Mouse (Mus musculus): ENCODE measurements around the gene Fam19a3. TPM values are rescaled to one million over a fixed set of nuclear protein-coding genes. Genes with fewer than 3 reads are reported as not detected.
"Not testable (repeated sequence)": the region's sequence is repeated elsewhere in the genome, so short reads cannot be mapped to it uniquely, and the experiment has no call there.

The Fam19a3 gene
- polyA plus RNA-seq, 1 experiment from 2014 or later = 1.8 TPM

- H3K4me2 ChIP-seq (ENCODE audit: low read depth, low read length); H3K27ac ChIP-seq (ENCODE audit: low read length); H3K36me3 ChIP-seq (ENCODE audit: control insufficient read depth, insufficient read depth); H3K4me3 ChIP-seq (ENCODE audit: low read length); H3K9ac ChIP-seq (ENCODE audit: low read length); H3K9me3 ChIP-seq (replicated peaks; ENCODE audit: control insufficient read depth, low read length); H3K27me3 ChIP-seq (ENCODE audit: control insufficient read depth, insufficient read depth, low read length); ATAC-seq (replicated peaks; ENCODE audit: extremely low read depth, insufficient read depth, low FRiP score): not testable (repeated sequence)
- peaks cover 17% of the 10 kb centered on the region for H3K4me1 ChIP-seq (ENCODE audit: control insufficient read depth, insufficient read depth, low read length)
- WGBS = 94% methylated on average over 7 of the region's 7 CpGs
Measured at GRCm38 (mm10) chr3:104813227-104813626, 31.6 kb upstream of the Fam19a3 start.

- Histone ChIP-seq H3K4me2 (ENCODE audit: low read depth, low read length) (no peak overlapping the region), H3K9me3 (replicated peaks; ENCODE audit: control insufficient read depth, low read length) (no peaks in the 10 kb centered on the region), H3K4me1 (ENCODE audit: control insufficient read depth, insufficient read depth, low read length) (peaks cover 17% of the 10 kb centered on the region), H3K27me3 (ENCODE audit: control insufficient read depth, insufficient read depth, low read length) (no peaks in the 10 kb centered on the region), H3K4me3 (ENCODE audit: low read length) (no peak overlapping the region), H3K9ac (ENCODE audit: low read length) (no peak overlapping the region), H3K36me3 (ENCODE audit: control insufficient read depth, insufficient read depth) (no peaks in the 10 kb centered on the region), H3K27ac (ENCODE audit: low read length) (no peak overlapping the region)
- 84% methylated on average over 4 of the region's 4 CpGs for WGBS
- no peak for ATAC-seq (replicated peaks; ENCODE audit: extremely low read depth, insufficient read depth, low FRiP score)
Measured at GRCm38 (mm10) chr3:104812254-104812653, 30.6 kb upstream of the Fam19a3 start.

GRCm38 (mm10) chr3:104811752-104812151, 30.1 kb upstream of the Fam19a3 start:
- WGBS = 28% methylated on average over 3 of the region's 3 CpGs
- H3K27ac ChIP-seq (ENCODE audit: low read length) = no peak overlapping the region

GRCm38 (mm10) chr3:104805539-104805938, 23.9 kb upstream of the Fam19a3 start:
- H3K4me1 ChIP-seq (ENCODE audit: control insufficient read depth, insufficient read depth, low read length) = peaks cover 9% of the 10 kb centered on the region
- no peak overlapping the region for H3K27ac ChIP-seq (ENCODE audit: low read length)
- ATAC-seq (replicated peaks; ENCODE audit: extremely low read depth, insufficient read depth, low FRiP score) = peak; percentile 52; the same call in 1 of the 2 replicates
- H3K9ac ChIP-seq (ENCODE audit: low read length) = no peak overlapping the region
- no peak overlapping the region for H3K4me2 ChIP-seq (ENCODE audit: low read depth, low read length)
- no peak overlapping the region for H3K4me3 ChIP-seq (ENCODE audit: low read length)
- peaks cover 23% of the 10 kb centered on the region for H3K36me3 ChIP-seq (ENCODE audit: control insufficient read depth, insufficient read depth)
- H3K9me3 ChIP-seq (replicated peaks; ENCODE audit: control insufficient read depth, low read length) = no peaks in the 10 kb centered on the region
- no peaks in the 10 kb centered on the region for H3K27me3 ChIP-seq (ENCODE audit: control insufficient read depth, insufficient read depth, low read length)
- WGBS = 35% methylated on average over 9 of the region's 9 CpGs

More at GRCm38 (mm10) chr3:104811752-104812151, 30.1 kb upstream of the Fam19a3 start:
- H3K4me3 ChIP-seq (ENCODE audit: low read length) = no peak overlapping the region
- no peak for ATAC-seq (replicated peaks; ENCODE audit: extremely low read depth, insufficient read depth, low FRiP score)
- H3K9me3 ChIP-seq (replicated peaks; ENCODE audit: control insufficient read depth, low read length) = no peaks in the 10 kb centered on the region
- no peaks in the 10 kb centered on the region for H3K36me3 ChIP-seq (ENCODE audit: control insufficient read depth, insufficient read depth)
- H3K4me1 ChIP-seq (ENCODE audit: control insufficient read depth, insufficient read depth, low read length) = peaks cover 13% of the 10 kb centered on the region
- no peaks in the 10 kb centered on the region for H3K27me3 ChIP-seq (ENCODE audit: control insufficient read depth, insufficient read depth, low read length)
- no peak overlapping the region for H3K4me2 ChIP-seq (ENCODE audit: low read depth, low read length)
- H3K9ac ChIP-seq (ENCODE audit: low read length) = no peak overlapping the region

GRCm38 (mm10) chr3:104804312-104804711, 22.7 kb upstream of the Fam19a3 start:
- no peak overlapping the region for H3K4me3 ChIP-seq (ENCODE audit: low read length)
- ATAC-seq (replicated peaks; ENCODE audit: extremely low read depth, insufficient read depth, low FRiP score) = no peak
- no peak overlapping the region for H3K4me2 ChIP-seq (ENCODE audit: low read depth, low read length)
- H3K9me3 ChIP-seq (replicated peaks; ENCODE audit: control insufficient read depth, low read length) = no peaks in the 10 kb centered on the region
- WGBS = 95% methylated on average over 10 of the region's 10 CpGs
- H3K27me3 ChIP-seq (ENCODE audit: control insufficient read depth, insufficient read depth, low read length) = no peaks in the 10 kb centered on the region
- H3K4me1 ChIP-seq (ENCODE audit: control insufficient read depth, insufficient read depth, low read length) = peaks cover 9% of the 10 kb centered on the region
- no peak overlapping the region for H3K9ac ChIP-seq (ENCODE audit: low read length)
- H3K36me3 ChIP-seq (ENCODE audit: control insufficient read depth, insufficient read depth) = peaks cover 34% of the 10 kb centered on the region
- no peak overlapping the region for H3K27ac ChIP-seq (ENCODE audit: low read length)

- Histone ChIP-seq H3K4me1 (ENCODE audit: control insufficient read depth, insufficient read depth, low read length) (peaks cover 9% of the 10 kb centered on the region), H3K9ac (ENCODE audit: low read length) (no peak overlapping the region), H3K9me3 (replicated peaks; ENCODE audit: control insufficient read depth, low read length) (no peaks in the 10 kb centered on the region), H3K4me2 (ENCODE audit: low read depth, low read length) (no peak overlapping the region), H3K27ac (ENCODE audit: low read length) (no peak overlapping the region), H3K36me3 (ENCODE audit: control insufficient read depth, insufficient read depth) (peaks cover 49% of the 10 kb centered on the region), H3K27me3 (ENCODE audit: control insufficient read depth, insufficient read depth, low read length) (no peaks in the 10 kb centered on the region), H3K4me3 (ENCODE audit: low read length) (no peak overlapping the region)
- WGBS = 85% methylated on average over 6 of the region's 6 CpGs
- no peak for ATAC-seq (replicated peaks; ENCODE audit: extremely low read depth, insufficient read depth, low FRiP score)
Measured at GRCm38 (mm10) chr3:104801481-104801880, 19.8 kb upstream of the Fam19a3 start.

GRCm38 (mm10) chr3:104800681-104801080, 19.0 kb upstream of the Fam19a3 start:
- Histone ChIP-seq H3K9ac (ENCODE audit: low read length) (no peak overlapping the region), H3K36me3 (ENCODE audit: control insufficient read depth, insufficient read depth) (peaks cover 56% of the 10 kb centered on the region), H3K4me2 (ENCODE audit: low read depth, low read length) (no peak overlapping the region), H3K4me3 (ENCODE audit: low read length) (no peak overlapping the region), H3K9me3 (replicated peaks; ENCODE audit: control insufficient read depth, low read length) (no peaks in the 10 kb centered on the region), H3K4me1 (ENCODE audit: control insufficient read depth, insufficient read depth, low read length) (peaks cover 10% of the 10 kb centered on the region), H3K27ac (ENCODE audit: low read length) (no peak overlapping the region), H3K27me3 (ENCODE audit: control insufficient read depth, insufficient read depth, low read length) (no peaks in the 10 kb centered on the region)
- 94% methylated on average over 11 of the region's 11 CpGs for WGBS
- no peak for ATAC-seq (replicated peaks; ENCODE audit: extremely low read depth, insufficient read depth, low FRiP score)

- Histone ChIP-seq H3K4me3 (ENCODE audit: low read length) (no peak overlapping the region), H3K9ac (ENCODE audit: low read length) (no peak overlapping the region), H3K4me2 (ENCODE audit: low read depth, low read length) (no peak overlapping the region), H3K27me3 (ENCODE audit: control insufficient read depth, insufficient read depth, low read length) (no peaks in the 10 kb centered on the region), H3K27ac (ENCODE audit: low read length) (no peak overlapping the region), H3K36me3 (ENCODE audit: control insufficient read depth, insufficient read depth) (peaks cover 57% of the 10 kb centered on the region), H3K9me3 (replicated peaks; ENCODE audit: control insufficient read depth, low read length) (no peaks in the 10 kb centered on the region), H3K4me1 (ENCODE audit: control insufficient read depth, insufficient read depth, low read length) (peaks cover 45% of the 10 kb centered on the region)
- 67% methylated on average over 15 of the region's 15 CpGs for WGBS
- ATAC-seq (replicated peaks; ENCODE audit: extremely low read depth, insufficient read depth, low FRiP score) = no peak
Measured at GRCm38 (mm10) chr3:104796430-104797082, 14.9 kb upstream of the Fam19a3 start.

- Histone ChIP-seq H3K4me2 (ENCODE audit: low read depth, low read length) (no peak overlapping the region), H3K27me3 (ENCODE audit: control insufficient read depth, insufficient read depth, low read length) (no peaks in the 10 kb centered on the region), H3K27ac (ENCODE audit: low read length) (peak overlapping the region; percentile 22), H3K4me1 (ENCODE audit: control insufficient read depth, insufficient read depth, low read length) (peaks cover 53% of the 10 kb centered on the region), H3K9me3 (replicated peaks; ENCODE audit: control insufficient read depth, low read length) (no peaks in the 10 kb centered on the region), H3K9ac (ENCODE audit: low read length) (no peak overlapping the region), H3K4me3 (ENCODE audit: low read length) (no peak overlapping the region), H3K36me3 (ENCODE audit: control insufficient read depth, insufficient read depth) (peaks cover 51% of the 10 kb centered on the region)
- no peak for ATAC-seq (replicated peaks; ENCODE audit: extremely low read depth, insufficient read depth, low FRiP score)
- WGBS = 64% methylated on average over 15 of the region's 15 CpGs
Measured at GRCm38 (mm10) chr3:104795661-104796340, 14.2 kb upstream of the Fam19a3 start.
